Mouse (Mus musculus): ENCODE data around the gene Ggcx.
"Not testable (repeated sequence)": the region's sequence is repeated elsewhere in the genome, so short reads cannot be mapped to it uniquely, and the experiment has no call there.

Gene Ggcx

GRCm38 (mm10) chr6:72465361-72466157 lies 51.5 kb downstream of the Ggcx start:
- no peak for DNase-seq

- no peak for DNase-seq
Measured at GRCm38 (mm10) chr6:72466171-72466570, 52.1 kb downstream of the Ggcx start.

GRCm38 (mm10) chr6:72473264-72474041 lies 59.3 kb downstream of the Ggcx start:
- DNase-seq: no peak

GRCm38 (mm10) chr6:72475221-72475985 lies 61.3 kb downstream of the Ggcx start:
- DNase-seq: no peak

- DNase-seq: no peak
Measured at GRCm38 (mm10) chr6:72476836-72477235, 62.7 kb downstream of the Ggcx start.

GRCm38 (mm10) chr6:72477621-72478020 lies 63.5 kb downstream of the Ggcx start:
- DNase-seq: no peak

- not testable (repeated sequence) for DNase-seq
Measured at GRCm38 (mm10) chr6:72478691-72479090, 64.6 kb downstream of the Ggcx start.

- no peak for DNase-seq
Measured at GRCm38 (mm10) chr6:72479645-72480421, 65.7 kb downstream of the Ggcx start.

- no peak for DNase-seq
Measured at GRCm38 (mm10) chr6:72480422-72480702, 66.3 kb downstream of the Ggcx start.
